Mouse (Mus musculus): ENCODE results near the gene Fbxl13. TPM values are rescaled to one million over a fixed set of nuclear protein-coding genes. Genes with fewer than 3 reads are reported as not detected.
A peak's percentile ranks its signal among the peaks of the same experiment; 100 is the strongest.

Fbxl13 gene
- total and polyA plus RNA-seq, 2 experiments from 2014 or later = 0.25 to 0.60 TPM

- Histone ChIP-seq H3K4me1 (ENCODE audit: insufficient read depth, low read length) (no peaks in the 10 kb centered on the region), H3K27me3 (ENCODE audit: insufficient read depth, low read length) (no peaks in the 10 kb centered on the region), H3K9me3 (ENCODE audit: low read length) (no peaks in the 10 kb centered on the region), H3K9ac (replicated peaks; ENCODE audit: low read length, poor library complexity, severe bottlenecking) (no peak overlapping the region), H3K27ac (ENCODE audit: low read depth, low read length) (no peak overlapping the region), H3K4me2 (ENCODE audit: low read depth, low read length, poor library complexity, severe bottlenecking) (no peak overlapping the region), H3K4me3 (ENCODE audit: low read depth, low read length) (no peak overlapping the region), H3K36me3 (ENCODE audit: insufficient read depth, low read length) (peaks cover 3% of the 10 kb centered on the region; the same call in 1 of the 2 replicates)
- ATAC-seq (ENCODE audit: low FRiP score) (no peak), DNase-seq (ENCODE audit: low spot score) (no peak)
- TF ChIP-seq CTCF (IDR thresholded peaks at IDR 0.05) = no peak
- WGBS = 93% methylated on average over 5 of the region's 5 CpGs
Observed at GRCm38 (mm10) chr5:21479746-21480145, 165.7 kb downstream of the Fbxl13 start.

GRCm38 (mm10) chr5:21478428-21478827 lies 167.0 kb downstream of the Fbxl13 start:
- 96% methylated on average over 5 of the region's 5 CpGs for WGBS
- ATAC-seq (ENCODE audit: low FRiP score) (no peak), DNase-seq (ENCODE audit: low spot score) (no peak)
- no peak overlapping the region for H3K4me3 ChIP-seq (ENCODE audit: low read depth, low read length)
- H3K27ac ChIP-seq (ENCODE audit: low read depth, low read length) = no peak overlapping the region
- H3K9ac ChIP-seq (replicated peaks; ENCODE audit: low read length, poor library complexity, severe bottlenecking) = no peak overlapping the region
- H3K27me3 ChIP-seq (ENCODE audit: insufficient read depth, low read length) = no peaks in the 10 kb centered on the region
- H3K4me2 ChIP-seq (ENCODE audit: low read depth, low read length, poor library complexity, severe bottlenecking) = no peak overlapping the region
- TF ChIP-seq CTCF (IDR thresholded peaks at IDR 0.05) = no peak
- peaks cover 3% of the 10 kb centered on the region; the same call in 1 of the 2 replicates for H3K36me3 ChIP-seq (ENCODE audit: insufficient read depth, low read length)
- no peaks in the 10 kb centered on the region for H3K9me3 ChIP-seq (ENCODE audit: low read length)
- H3K4me1 ChIP-seq (ENCODE audit: insufficient read depth, low read length) = no peaks in the 10 kb centered on the region

- no peaks in the 10 kb centered on the region for H3K9me3 ChIP-seq (ENCODE audit: low read length)
- H3K4me1 ChIP-seq (ENCODE audit: insufficient read depth, low read length) = no peaks in the 10 kb centered on the region
- H3K9ac ChIP-seq (replicated peaks; ENCODE audit: low read length, poor library complexity, severe bottlenecking) = no peak overlapping the region
- H3K27ac ChIP-seq (ENCODE audit: low read depth, low read length) = no peak overlapping the region
- no peak overlapping the region for H3K4me3 ChIP-seq (ENCODE audit: low read depth, low read length)
- H3K27me3 ChIP-seq (ENCODE audit: insufficient read depth, low read length) = no peaks in the 10 kb centered on the region
- 94% methylated on average over 12 of the region's 12 CpGs for WGBS
- no peak for DNase-seq (ENCODE audit: low spot score)
- no peak overlapping the region for H3K4me2 ChIP-seq (ENCODE audit: low read depth, low read length, poor library complexity, severe bottlenecking)
- no peaks in the 10 kb centered on the region for H3K36me3 ChIP-seq (ENCODE audit: insufficient read depth, low read length)
- no peak for ATAC-seq (ENCODE audit: low FRiP score)
- TF ChIP-seq CTCF (IDR thresholded peaks at IDR 0.05) = no peak
Observed at GRCm38 (mm10) chr5:21468100-21468499, 177.3 kb downstream of the Fbxl13 start.

DNA sequence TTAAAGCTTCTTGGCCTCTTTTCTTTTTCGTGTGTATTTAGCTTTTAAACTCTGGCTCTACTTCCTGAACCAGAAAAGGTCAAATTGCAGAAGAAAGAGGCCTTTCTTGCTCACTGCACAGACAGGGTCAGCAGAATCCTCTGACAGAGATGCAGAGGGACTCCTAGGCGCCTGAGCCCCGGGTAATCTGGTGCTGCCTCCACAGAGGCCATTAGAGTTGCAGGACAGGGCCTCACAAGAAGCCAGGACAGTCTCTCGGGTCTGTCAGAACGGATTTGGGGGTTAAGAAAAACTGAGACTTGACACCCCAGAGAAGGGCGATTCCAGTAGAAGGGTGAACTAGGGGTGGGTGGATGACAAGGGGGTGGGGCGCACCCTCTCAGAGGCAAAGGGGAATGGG lies 178.0 kb downstream of the Fbxl13 start:
- no peak for TF ChIP-seq CTCF (IDR thresholded peaks at IDR 0.05)
- H3K4me3 ChIP-seq (ENCODE audit: low read depth, low read length) = no peak overlapping the region
- H3K36me3 ChIP-seq (ENCODE audit: insufficient read depth, low read length) = no peaks in the 10 kb centered on the region
- no peak overlapping the region for H3K9ac ChIP-seq (replicated peaks; ENCODE audit: low read length, poor library complexity, severe bottlenecking)
- H3K4me2 ChIP-seq (ENCODE audit: low read depth, low read length, poor library complexity, severe bottlenecking) = no peak overlapping the region
- H3K27me3 ChIP-seq (ENCODE audit: insufficient read depth, low read length) = no peaks in the 10 kb centered on the region
- WGBS = 49% methylated on average over 7 of the region's 7 CpGs
- H3K4me1 ChIP-seq (ENCODE audit: insufficient read depth, low read length) = no peaks in the 10 kb centered on the region
- H3K9me3 ChIP-seq (ENCODE audit: low read length) = no peaks in the 10 kb centered on the region
- DNase-seq (ENCODE audit: low spot score) (no peak), ATAC-seq (ENCODE audit: low FRiP score) (no peak)
- no peak overlapping the region for H3K27ac ChIP-seq (ENCODE audit: low read depth, low read length)

- Histone ChIP-seq H3K4me2 (ENCODE audit: low read depth, low read length, poor library complexity, severe bottlenecking) (no peak overlapping the region), H3K27ac (ENCODE audit: low read depth, low read length) (no peak overlapping the region), H3K36me3 (ENCODE audit: insufficient read depth, low read length) (no peaks in the 10 kb centered on the region), H3K27me3 (ENCODE audit: insufficient read depth, low read length) (no peaks in the 10 kb centered on the region), H3K9ac (replicated peaks; ENCODE audit: low read length, poor library complexity, severe bottlenecking) (no peak overlapping the region), H3K4me1 (ENCODE audit: insufficient read depth, low read length) (no peaks in the 10 kb centered on the region), H3K4me3 (ENCODE audit: low read depth, low read length) (no peak overlapping the region), H3K9me3 (ENCODE audit: low read length) (no peaks in the 10 kb centered on the region)
- TF ChIP-seq CTCF (IDR thresholded peaks at IDR 0.05) = no peak
- WGBS = 64% methylated on average over 8 of the region's 8 CpGs
- no peak for ATAC-seq (ENCODE audit: low FRiP score)
- DNase-seq (ENCODE audit: low spot score) = peak; percentile 71
Observed at GRCm38 (mm10) chr5:21440833-21441530, 204.5 kb downstream of the Fbxl13 start.

DNA sequence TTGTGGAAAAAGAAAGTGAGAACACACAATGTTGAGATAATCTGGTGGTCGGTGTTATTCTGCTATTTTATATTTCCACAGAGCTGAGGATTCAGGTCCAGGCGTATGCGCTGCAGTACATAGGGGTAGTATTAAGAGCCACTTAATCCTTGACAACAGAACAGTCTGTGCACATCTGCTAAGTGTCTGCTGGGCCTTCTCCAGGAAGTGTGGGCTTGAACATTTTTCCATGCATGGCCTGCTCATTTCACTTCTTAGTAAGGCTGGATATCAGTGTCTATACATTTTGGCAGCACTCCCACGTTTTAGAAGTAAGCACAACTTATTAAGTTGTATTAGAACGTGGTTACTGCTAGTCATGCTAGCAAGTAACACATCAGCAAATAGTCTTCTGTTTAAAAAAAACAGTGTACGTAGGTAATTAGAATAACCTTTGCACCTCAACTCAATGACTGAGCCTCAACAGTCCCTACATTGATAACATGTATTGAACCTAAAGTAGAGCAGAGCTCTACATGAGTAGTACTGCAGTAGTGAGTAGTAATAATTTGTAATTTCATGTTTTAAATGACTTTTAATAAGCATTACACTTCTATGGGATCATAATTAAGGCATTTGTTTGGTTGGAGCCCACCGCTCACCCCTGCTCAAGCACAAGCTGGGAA lies 205.9 kb downstream of the Fbxl13 start:
- Histone ChIP-seq H3K4me3 (ENCODE audit: low read depth, low read length) (no peak overlapping the region), H3K27ac (ENCODE audit: low read depth, low read length) (no peak overlapping the region), H3K4me1 (ENCODE audit: insufficient read depth, low read length) (no peaks in the 10 kb centered on the region), H3K9ac (replicated peaks; ENCODE audit: low read length, poor library complexity, severe bottlenecking) (no peak overlapping the region), H3K27me3 (ENCODE audit: insufficient read depth, low read length) (no peaks in the 10 kb centered on the region), H3K9me3 (ENCODE audit: low read length) (no peaks in the 10 kb centered on the region), H3K36me3 (ENCODE audit: insufficient read depth, low read length) (no peaks in the 10 kb centered on the region), H3K4me2 (ENCODE audit: low read depth, low read length, poor library complexity, severe bottlenecking) (no peak overlapping the region)
- no peak for ATAC-seq (ENCODE audit: low FRiP score)
- 89% methylated on average over 7 of the region's 7 CpGs for WGBS
- DNase-seq (ENCODE audit: low spot score) = no peak
- no peak for TF ChIP-seq CTCF (IDR thresholded peaks at IDR 0.05)
